Mouse (Mus musculus) layer of hippocampus, adult 11-12 months (tissue): ENCODE results near the gene Chmp6.

Source experiments
- DNase-seq: peaks from one replicate; pipeline ENCODE4 v3.0.0; 2022; ENCODE audit warnings: low spot score

The Chmp6 gene

GRCm38 (mm10) chr11:119907711-119908110 lies 5.5 kb upstream of the Chmp6 start:
- no peak for DNase-seq

GRCm38 (mm10) chr11:119909436-119909835 lies 3.8 kb upstream of the Chmp6 start:
- DNase-seq, result peak; percentile 78

- DNase-seq, result no peak
Measured at GRCm38 (mm10) chr11:119912845-119913244, 396 bp upstream of the Chmp6 start.

GRCm38 (mm10) chr11:119913935-119914314 lies 684 bp downstream of the Chmp6 start:
- no peak for DNase-seq

- DNase-seq, result no peak
Measured at GRCm38 (mm10) chr11:119914381-119914780, 1.1 kb downstream of the Chmp6 start.

- DNase-seq, result no peak
Measured at GRCm38 (mm10) chr11:119915666-119916065, 2.4 kb downstream of the Chmp6 start.

- no peak for DNase-seq
Measured at GRCm38 (mm10) chr11:119916102-119916790, 3.0 kb downstream of the Chmp6 start.

- no peak for DNase-seq
Measured at GRCm38 (mm10) chr11:119916834-119917469, 3.7 kb downstream of the Chmp6 start.

GRCm38 (mm10) chr11:119918521-119918920 lies 5.3 kb downstream of the Chmp6 start:
- DNase-seq, result no peak

- no peak for DNase-seq
Measured at GRCm38 (mm10) chr11:119919432-119919831, 6.2 kb downstream of the Chmp6 start.

- DNase-seq, result peak; percentile 80
Measured at GRCm38 (mm10) chr11:119919897-119920296, 6.7 kb downstream of the Chmp6 start.

- no peak for DNase-seq
Measured at GRCm38 (mm10) chr11:119920668-119921067, 7.4 kb downstream of the Chmp6 start.

GRCm38 (mm10) chr11:119925176-119925575 lies 11.9 kb downstream of the Chmp6 start:
- DNase-seq, result peak; percentile 67

GRCm38 (mm10) chr11:119926762-119927161 lies 13.5 kb downstream of the Chmp6 start:
- no peak for DNase-seq

- peak; percentile 74 for DNase-seq
Measured at GRCm38 (mm10) chr11:119928023-119928681, 14.9 kb downstream of the Chmp6 start.

GRCm38 (mm10) chr11:119929603-119930265 lies 16.5 kb downstream of the Chmp6 start:
- no peak for DNase-seq

- no peak for DNase-seq
Measured at GRCm38 (mm10) chr11:119931809-119932208, 18.6 kb downstream of the Chmp6 start.

- no peak for DNase-seq
Measured at GRCm38 (mm10) chr11:119933142-119933541, 19.9 kb downstream of the Chmp6 start.

GRCm38 (mm10) chr11:119933819-119934583 lies 20.8 kb downstream of the Chmp6 start:
- no peak for DNase-seq

- DNase-seq, result no peak
Measured at GRCm38 (mm10) chr11:119934773-119935172, 21.5 kb downstream of the Chmp6 start.

- DNase-seq, result peak; percentile 75
Measured at GRCm38 (mm10) chr11:119935457-119935856, 22.2 kb downstream of the Chmp6 start.

GRCm38 (mm10) chr11:119936456-119936855 lies 23.2 kb downstream of the Chmp6 start:
- DNase-seq, result no peak
